Mouse (Mus musculus): ENCODE data around the gene Mrpl10. TPM values are rescaled to one million over a fixed set of nuclear protein-coding genes. Genes with fewer than 3 reads are reported as not detected.

Gene Mrpl10
- polyA plus RNA-seq, 1 experiment from 2014 or later = 34.5 TPM

- Histone ChIP-seq H3K36me3 (replicated peaks; ENCODE audit: insufficient read depth, low read length) (no peaks in the 10 kb centered on the region), H3K9me3 (ENCODE audit: low read length) (no peaks in the 10 kb centered on the region), H3K9ac (replicated peaks) (peak overlapping the region; percentile 32), H3K4me1 (ENCODE audit: insufficient read depth) (peaks cover 6% of the 10 kb centered on the region; the same call in 1 of the 2 replicates), H3K27me3 (ENCODE audit: insufficient read depth, low read length) (peaks cover 25% of the 10 kb centered on the region), H3K27ac (ENCODE audit: low read depth) (no peak overlapping the region), H3K4me2 (ENCODE audit: low read depth, low read length) (peak overlapping the region; percentile 55), H3K4me3 (ENCODE audit: low read depth, low read length) (peak overlapping the region; percentile 1; the same call in 1 of the 2 replicates)
- ATAC-seq = peak; percentile 78
- TF ChIP-seq EP300 (IDR thresholded peaks at IDR 0.05; ENCODE audit: low read depth) (no peak), CTCF (IDR thresholded peaks at IDR 0.05; ENCODE audit: low read depth) (no peak)
- DNase-seq = peak; percentile 42
- 14% methylated on average over 24 of the region's 30 CpGs for WGBS (ENCODE audit: insufficient replicate concordance)
Measured at GRCm38 (mm10) chr11:96997380-96997956, 43.9 kb upstream of the Mrpl10 start.

- H3K9ac ChIP-seq (replicated peaks) = no peak overlapping the region
- no peak for ATAC-seq
- H3K4me1 ChIP-seq (ENCODE audit: insufficient read depth) = no peaks in the 10 kb centered on the region
- no peak overlapping the region for H3K4me3 ChIP-seq (ENCODE audit: low read depth, low read length)
- DNase-seq = no peak
- no peak overlapping the region for H3K27ac ChIP-seq (ENCODE audit: low read depth)
- WGBS (ENCODE audit: insufficient replicate concordance) = 29% methylated on average over 5 of the region's 5 CpGs
- H3K4me2 ChIP-seq (ENCODE audit: low read depth, low read length) = no peak overlapping the region
- no peaks in the 10 kb centered on the region for H3K36me3 ChIP-seq (replicated peaks; ENCODE audit: insufficient read depth, low read length)
- no peaks in the 10 kb centered on the region for H3K9me3 ChIP-seq (ENCODE audit: low read length)
- H3K27me3 ChIP-seq (ENCODE audit: insufficient read depth, low read length) = peaks cover 25% of the 10 kb centered on the region
- TF ChIP-seq CTCF (IDR thresholded peaks at IDR 0.05; ENCODE audit: low read depth) = no peak
- TF ChIP-seq EP300 (IDR thresholded peaks at IDR 0.05; ENCODE audit: low read depth) = no peak
Measured at GRCm38 (mm10) chr11:97003170-97003569, 38.2 kb upstream of the Mrpl10 start.

GRCm38 (mm10) chr11:97007093-97007794, 34.1 kb upstream of the Mrpl10 start:
- TF ChIP-seq CTCF (IDR thresholded peaks at IDR 0.05; ENCODE audit: low read depth) = no peak
- TF ChIP-seq EP300 (IDR thresholded peaks at IDR 0.05; ENCODE audit: low read depth) = no peak
- Histone ChIP-seq H3K4me3 (ENCODE audit: low read depth, low read length) (no peak overlapping the region), H3K9ac (replicated peaks) (no peak overlapping the region), H3K27ac (ENCODE audit: low read depth) (no peak overlapping the region), H3K36me3 (replicated peaks; ENCODE audit: insufficient read depth, low read length) (no peaks in the 10 kb centered on the region), H3K4me2 (ENCODE audit: low read depth, low read length) (no peak overlapping the region), H3K27me3 (ENCODE audit: insufficient read depth, low read length) (peaks cover 25% of the 10 kb centered on the region), H3K9me3 (ENCODE audit: low read length) (no peaks in the 10 kb centered on the region), H3K4me1 (ENCODE audit: insufficient read depth) (no peaks in the 10 kb centered on the region)
- no peak for ATAC-seq
- WGBS (ENCODE audit: insufficient replicate concordance) = 44% methylated on average over 9 of the region's 9 CpGs
- no peak for DNase-seq

- Histone ChIP-seq H3K36me3 (replicated peaks; ENCODE audit: insufficient read depth, low read length) (no peaks in the 10 kb centered on the region), H3K27me3 (ENCODE audit: insufficient read depth, low read length) (peaks cover 33% of the 10 kb centered on the region), H3K9me3 (ENCODE audit: low read length) (no peaks in the 10 kb centered on the region), H3K9ac (replicated peaks) (no peak overlapping the region), H3K4me1 (ENCODE audit: insufficient read depth) (no peaks in the 10 kb centered on the region), H3K4me2 (ENCODE audit: low read depth, low read length) (no peak overlapping the region), H3K27ac (ENCODE audit: low read depth) (no peak overlapping the region), H3K4me3 (ENCODE audit: low read depth, low read length) (no peak overlapping the region)
- no peak for ATAC-seq
- no peak for TF ChIP-seq EP300 (IDR thresholded peaks at IDR 0.05; ENCODE audit: low read depth)
- TF ChIP-seq CTCF (IDR thresholded peaks at IDR 0.05; ENCODE audit: low read depth) = no peak
- 32% methylated on average over 8 of the region's 8 CpGs for WGBS (ENCODE audit: insufficient replicate concordance)
- no peak for DNase-seq
Measured at GRCm38 (mm10) chr11:97009198-97009790, 32.1 kb upstream of the Mrpl10 start.

GRCm38 (mm10) chr11:97013121-97013670, 28.2 kb upstream of the Mrpl10 start, which contains the start of gene Sp6:
TSS of gene Sp6 (plus strand) at chr11:97013394.
- H3K36me3 ChIP-seq (replicated peaks; ENCODE audit: insufficient read depth, low read length) = no peaks in the 10 kb centered on the region
- H3K9ac ChIP-seq (replicated peaks) = no peak within 1 kb of the TSS
- no peak for DNase-seq
- H3K4me1 ChIP-seq (ENCODE audit: insufficient read depth) = no peaks in the 10 kb centered on the region
- H3K9me3 ChIP-seq (ENCODE audit: low read length) = no peaks in the 10 kb centered on the region
- TF ChIP-seq CTCF (IDR thresholded peaks at IDR 0.05; ENCODE audit: low read depth) (no peak), EP300 (IDR thresholded peaks at IDR 0.05; ENCODE audit: low read depth) (no peak)
- no peak within 1 kb of the TSS for H3K4me3 ChIP-seq (ENCODE audit: low read depth, low read length)
- 41% methylated on average over 8 of the region's 8 CpGs for WGBS (ENCODE audit: insufficient replicate concordance)
- H3K4me2 ChIP-seq (ENCODE audit: low read depth, low read length) = no peak within 1 kb of the TSS
- peaks cover 58% of the 10 kb centered on the region for H3K27me3 ChIP-seq (ENCODE audit: insufficient read depth, low read length)
- no peak within 1 kb of the TSS for H3K27ac ChIP-seq (ENCODE audit: low read depth)
- ATAC-seq = no peak
